Mouse (Mus musculus) frontal cortex, adult 2 months (tissue): ENCODE measurements around the gene Pan3. TPM values are rescaled to one million over a fixed set of nuclear protein-coding genes. Genes with fewer than 3 reads are reported as not detected.
A peak's percentile ranks its signal among the peaks of the same experiment; 100 is the strongest.

Experiments
- DNase-seq, 2 experiments: peaks; one replicate each; pipeline ENCODE4 v3.0.0; 2022; ENCODE audit warnings: low spot score in 1 of 2; ENCODE audit errors: extremely low spot score in 1 of 2
- polyA plus RNA-seq: library from polyadenylated mRNA; depleted of rRNA; stranded (reverse); fragments of >200 nt; gene quantifications from 2 replicates; pipeline ENCODE4 v1.2.3, GENCODE M21; 2012

Pan3 gene
- polyA plus RNA-seq, 1 experiment, result 55.7 TPM

- no peak for DNase-seq
Measured at GRCm38 (mm10) chr5:147476109-147476508, 46.1 kb downstream of the Pan3 start.

- DNase-seq, result no peak
Measured at GRCm38 (mm10) chr5:147477106-147477505, 47.1 kb downstream of the Pan3 start.

DNA sequence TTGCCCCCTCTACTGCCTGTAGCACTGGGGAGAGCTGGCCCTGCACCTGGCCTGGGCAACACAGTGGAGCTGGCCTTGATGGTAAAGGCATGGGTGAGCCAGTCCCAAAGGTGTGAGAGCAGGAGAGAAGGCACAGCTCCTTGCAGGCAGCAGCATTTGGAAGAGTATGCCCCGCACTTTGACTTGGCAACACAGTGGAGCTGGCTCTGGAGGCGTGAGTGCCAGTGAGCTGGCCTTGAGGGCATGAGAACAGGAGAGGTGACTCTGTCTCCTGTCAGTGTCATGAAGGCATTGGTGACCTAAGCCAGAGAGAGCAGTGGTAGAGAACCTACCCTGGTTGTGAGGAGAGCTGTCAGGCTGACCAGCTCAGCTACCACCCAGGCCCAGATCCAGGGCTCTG, 49.4 kb downstream of the Pan3 start:
- no peak for DNase-seq

GRCm38 (mm10) chr5:147484142-147484541, 54.2 kb downstream of the Pan3 start:
- no peak for DNase-seq

GRCm38 (mm10) chr5:147489226-147489625, 59.3 kb downstream of the Pan3 start:
- DNase-seq, result no peak

DNA sequence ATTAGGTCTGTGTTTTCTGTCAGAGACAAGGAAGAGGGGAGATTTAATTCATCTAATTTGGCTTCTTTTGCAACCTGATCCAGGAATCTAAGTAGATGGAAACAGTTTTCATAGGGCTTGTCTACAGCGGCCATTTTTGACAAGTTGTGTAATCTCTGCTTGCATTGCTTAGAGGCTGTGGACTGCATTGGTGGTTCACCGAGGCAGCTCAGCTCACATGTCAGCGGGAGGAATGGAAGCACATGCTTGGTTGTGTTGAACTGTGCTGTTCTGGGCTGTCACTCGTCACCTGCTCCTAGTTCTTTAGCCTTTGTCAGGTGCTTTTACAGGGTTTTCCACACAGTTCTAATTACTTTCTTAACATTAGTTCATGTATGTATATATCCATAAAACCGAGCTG, 60.9 kb downstream of the Pan3 start:
- DNase-seq, result no peak

GRCm38 (mm10) chr5:147492511-147492910, 62.5 kb downstream of the Pan3 start:
- no peak for DNase-seq

DNA sequence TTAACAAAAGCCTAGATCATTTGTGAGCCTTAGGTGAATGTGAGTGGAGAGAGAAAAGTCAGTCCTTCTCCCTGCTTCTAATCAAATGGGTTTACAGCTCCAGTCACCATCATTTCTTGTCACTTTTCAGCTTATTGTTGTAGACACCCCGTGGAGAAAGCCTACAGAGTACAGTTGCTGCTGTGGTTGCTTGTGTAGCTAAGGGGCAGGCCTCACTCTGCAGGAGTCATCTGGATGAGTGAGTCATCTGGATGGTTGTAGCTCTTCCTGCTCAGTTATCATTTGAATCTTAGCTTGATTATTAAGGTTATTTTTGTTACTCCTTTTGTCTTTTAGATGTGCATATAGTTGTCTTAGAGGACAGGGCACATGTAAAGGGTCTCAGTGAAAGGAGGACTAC, 63.2 kb downstream of the Pan3 start:
- DNase-seq, result no peak

- DNase-seq, result no peak
Measured at GRCm38 (mm10) chr5:147493685-147494084, 63.7 kb downstream of the Pan3 start.

DNA sequence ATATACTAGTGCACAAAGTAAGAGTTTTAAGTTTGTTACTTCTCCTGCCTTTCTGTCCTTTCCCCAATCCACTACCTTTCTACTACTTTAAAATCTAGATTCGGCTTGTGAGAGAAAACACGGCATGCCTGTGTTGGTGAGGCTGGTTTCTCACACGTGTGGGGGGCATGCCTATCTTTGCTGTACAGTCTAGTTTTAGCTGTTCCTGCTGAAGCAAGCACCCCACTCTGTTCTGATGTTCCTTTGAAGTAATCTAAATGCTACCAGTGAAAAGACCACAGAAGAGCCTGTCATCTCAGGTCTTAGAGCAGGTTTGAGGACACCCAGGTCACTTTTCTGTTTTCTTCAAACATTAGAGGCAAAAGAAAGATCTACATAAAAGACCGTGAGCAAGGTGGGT, 64.4 kb downstream of the Pan3 start:
- DNase-seq, result no peak

DNA sequence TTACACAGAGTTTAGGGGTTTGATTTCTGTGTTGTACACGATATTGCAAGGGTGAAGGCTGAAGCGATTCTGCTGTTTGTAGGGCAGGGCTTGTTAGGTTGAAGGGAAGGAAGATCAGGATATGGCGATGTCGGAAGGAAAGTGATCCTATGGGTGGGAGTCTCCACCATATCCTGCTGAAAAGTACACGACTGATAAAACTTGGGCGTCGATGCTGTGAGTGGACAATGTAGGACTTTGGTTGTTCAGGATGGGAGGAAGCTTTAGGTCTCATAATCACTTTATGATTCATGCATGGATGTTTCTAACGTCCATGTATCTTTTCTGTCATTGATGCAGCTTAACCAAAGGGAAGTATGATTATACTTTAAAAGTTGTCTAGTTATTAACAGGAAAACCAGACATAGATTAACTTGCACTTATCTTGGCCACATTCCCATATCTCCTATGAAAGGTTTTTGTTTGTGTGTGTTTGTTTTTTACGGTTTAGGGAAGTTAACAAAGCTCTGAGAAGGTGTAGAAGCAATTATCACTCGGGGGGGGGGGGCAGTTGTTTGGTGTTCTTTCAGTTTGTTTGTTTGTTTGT, 64.9 kb downstream of the Pan3 start:
- DNase-seq, result no peak

DNA sequence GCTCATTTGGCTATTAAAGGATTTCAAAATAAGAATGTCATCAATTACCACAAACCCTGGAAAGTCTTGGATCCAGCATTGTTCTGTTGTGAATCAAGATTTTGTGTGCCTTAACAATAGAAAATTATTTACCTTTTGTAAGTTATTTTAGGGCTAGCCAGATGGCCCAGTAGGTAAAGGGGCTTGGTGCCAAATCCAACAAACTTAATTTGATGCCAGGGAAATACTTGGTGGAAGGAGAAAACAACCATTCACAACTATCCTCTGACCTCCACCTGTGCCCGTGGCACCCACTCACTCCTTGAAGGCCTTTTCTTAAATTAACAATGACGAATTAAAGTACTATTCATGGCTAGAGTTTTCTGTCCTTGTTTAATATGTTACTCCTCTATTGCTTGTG, 66.0 kb downstream of the Pan3 start:
- DNase-seq, result no peak

DNA sequence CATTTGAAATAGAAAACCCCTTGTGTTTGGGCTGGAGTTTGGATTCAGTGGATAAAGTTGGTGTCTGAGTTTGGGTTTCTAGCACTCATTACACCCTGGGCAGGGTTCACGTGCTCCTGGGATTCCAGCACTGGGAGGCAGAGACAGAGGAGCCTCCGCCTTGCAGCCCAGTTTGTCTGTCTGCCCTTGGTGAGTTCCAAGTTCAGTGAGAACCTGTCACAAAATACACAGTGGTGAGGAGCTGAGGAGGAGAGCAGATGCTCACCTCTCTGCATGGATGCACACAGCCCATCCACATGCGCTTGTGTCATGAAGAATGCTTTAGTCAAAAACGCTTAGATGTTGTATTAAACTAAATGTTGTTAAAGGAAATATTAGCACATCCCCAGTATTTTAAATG, 67.0 kb downstream of the Pan3 start:
- no peak for DNase-seq

GRCm38 (mm10) chr5:147497714-147498113, 67.8 kb downstream of the Pan3 start:
- no peak for DNase-seq

GRCm38 (mm10) chr5:147501456-147501998, 71.6 kb downstream of the Pan3 start:
- DNase-seq, result no peak

DNA sequence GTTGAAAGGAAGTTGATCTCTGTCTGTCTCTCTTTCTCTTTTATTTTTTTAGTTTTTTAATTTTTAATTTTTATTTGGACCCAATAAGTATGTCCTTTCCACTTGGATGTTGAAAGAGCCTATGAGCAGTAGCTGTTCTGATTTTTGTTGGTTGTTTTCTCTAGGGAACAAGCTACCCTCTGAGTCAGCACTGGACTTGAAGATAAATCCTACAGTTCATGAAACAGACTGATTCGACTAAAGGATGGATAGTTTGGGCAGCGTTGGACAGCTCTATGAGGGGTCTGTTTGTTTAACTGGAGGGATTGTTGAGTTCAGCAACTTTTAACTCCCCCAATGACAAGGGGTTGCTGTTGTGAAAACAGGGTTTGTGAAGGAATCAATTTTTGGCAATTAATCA, 73.0 kb downstream of the Pan3 start:
- no peak for DNase-seq

- no peak for DNase-seq
Measured at GRCm38 (mm10) chr5:147511350-147511749, 81.4 kb downstream of the Pan3 start.

- DNase-seq, result no peak
Measured at GRCm38 (mm10) chr5:147527006-147527405, 97.0 kb downstream of the Pan3 start.

DNA sequence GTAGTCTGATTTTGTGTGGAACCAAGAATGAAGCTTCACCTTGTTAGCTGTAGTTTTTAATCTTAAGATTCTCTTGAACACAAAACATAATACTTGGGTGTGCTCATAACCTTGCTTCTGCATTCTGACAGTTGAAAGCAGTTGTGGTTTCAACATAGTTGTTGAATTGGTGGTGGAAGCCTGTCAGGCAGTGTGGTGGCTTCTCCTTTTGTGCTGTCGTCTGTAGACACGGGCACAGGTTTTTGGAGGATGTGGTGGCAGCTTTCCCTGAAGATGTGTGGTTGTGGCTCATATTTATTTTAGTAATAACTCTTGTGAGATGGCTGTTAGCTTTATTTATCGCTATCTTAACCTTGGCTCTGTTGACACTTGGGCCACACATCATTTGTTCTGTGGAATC, 97.8 kb downstream of the Pan3 start:
- DNase-seq, result no peak

DNA sequence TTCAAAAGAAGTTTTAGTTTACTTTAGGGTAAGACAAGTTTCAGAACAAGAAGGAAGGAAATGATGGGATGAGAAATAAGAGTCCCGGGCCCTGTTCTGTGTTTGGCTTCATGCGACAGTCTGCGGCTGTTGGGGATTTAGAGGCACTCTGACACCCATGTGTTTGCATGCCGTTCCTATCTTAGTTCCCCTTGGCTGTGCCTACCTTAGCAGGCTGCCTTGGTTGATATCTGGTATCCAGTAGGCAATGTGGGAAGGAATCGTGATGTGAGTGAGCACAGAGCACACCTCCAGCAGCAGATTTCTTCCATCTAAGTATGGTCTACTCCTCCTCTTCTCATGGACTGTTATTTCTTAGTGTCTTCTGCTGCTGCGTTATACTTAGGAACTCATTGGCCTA, 102.1 kb downstream of the Pan3 start:
- DNase-seq, result peak in 1 of 2 experiments; percentile 31

DNA sequence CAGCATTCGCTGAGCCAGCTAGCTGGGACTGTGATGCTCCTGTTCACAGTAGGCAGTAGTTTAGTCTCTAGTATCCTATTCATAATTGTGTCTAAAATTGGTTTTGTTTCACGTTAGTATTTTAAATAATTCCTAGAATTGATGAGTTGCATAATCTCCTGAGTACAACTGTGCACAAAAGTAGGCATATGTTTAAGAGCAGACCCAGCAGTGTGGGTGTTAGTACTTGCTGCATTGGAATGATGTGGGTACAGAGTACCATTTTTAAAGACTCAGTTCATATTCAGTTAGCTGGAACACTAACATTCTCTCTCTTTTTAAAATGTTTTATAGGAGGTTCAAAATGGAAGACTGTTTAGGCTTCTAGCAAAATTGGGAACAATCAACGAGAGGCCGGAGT, 109.4 kb downstream of the Pan3 start:
- DNase-seq, result peak; percentile 51 to 59

DNA sequence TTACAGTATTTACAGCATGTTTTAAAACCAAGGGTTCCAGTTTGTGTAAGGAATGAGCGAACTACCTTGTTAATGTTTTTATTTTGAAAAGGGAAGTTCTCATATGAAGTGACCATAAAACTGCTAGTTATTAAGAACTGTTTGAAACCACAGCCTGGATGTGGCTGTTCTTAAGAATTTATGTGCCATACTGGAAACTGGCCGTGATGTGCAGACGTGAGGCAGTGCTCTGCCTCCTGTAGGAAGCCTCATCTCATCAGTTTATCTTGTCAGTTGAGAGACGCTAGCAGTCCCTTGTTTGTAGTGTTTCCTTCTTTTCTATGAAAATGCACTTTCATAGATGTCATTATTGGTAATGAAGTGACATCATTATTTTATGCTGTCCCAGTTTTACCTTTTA, 109.9 kb downstream of the Pan3 start:
- DNase-seq, result no peak

GRCm38 (mm10) chr5:147542291-147542690, 112.3 kb downstream of the Pan3 start:
- no peak for DNase-seq
